Mouse (Mus musculus): ENCODE data around the gene Acot3.

- TF ChIP-seq CTCF (IDR thresholded peaks at IDR 0.05; ENCODE audit: low read depth) (no peak), EP300 (IDR thresholded peaks at IDR 0.05; ENCODE audit: low read depth) (no peak)
Observed at GRCm38 (mm10) chr12:84107012-84107411, 55.1 kb downstream of the Acot3 start.
